Mouse (Mus musculus) cerebral cortex, adult 2 months (tissue): ENCODE data around the gene 1520401A03Rik.

ENCODE experiments used
- WGBS: fragments of 180-500 bp; shearing (Covaris S2); methylation state at CpG from one replicate; pipeline ENCODE4 v1.1.7; 2018; 5-methylcytosine and 5-hydroxymethylcytosine counted together

Gene 1520401A03Rik

DNA sequence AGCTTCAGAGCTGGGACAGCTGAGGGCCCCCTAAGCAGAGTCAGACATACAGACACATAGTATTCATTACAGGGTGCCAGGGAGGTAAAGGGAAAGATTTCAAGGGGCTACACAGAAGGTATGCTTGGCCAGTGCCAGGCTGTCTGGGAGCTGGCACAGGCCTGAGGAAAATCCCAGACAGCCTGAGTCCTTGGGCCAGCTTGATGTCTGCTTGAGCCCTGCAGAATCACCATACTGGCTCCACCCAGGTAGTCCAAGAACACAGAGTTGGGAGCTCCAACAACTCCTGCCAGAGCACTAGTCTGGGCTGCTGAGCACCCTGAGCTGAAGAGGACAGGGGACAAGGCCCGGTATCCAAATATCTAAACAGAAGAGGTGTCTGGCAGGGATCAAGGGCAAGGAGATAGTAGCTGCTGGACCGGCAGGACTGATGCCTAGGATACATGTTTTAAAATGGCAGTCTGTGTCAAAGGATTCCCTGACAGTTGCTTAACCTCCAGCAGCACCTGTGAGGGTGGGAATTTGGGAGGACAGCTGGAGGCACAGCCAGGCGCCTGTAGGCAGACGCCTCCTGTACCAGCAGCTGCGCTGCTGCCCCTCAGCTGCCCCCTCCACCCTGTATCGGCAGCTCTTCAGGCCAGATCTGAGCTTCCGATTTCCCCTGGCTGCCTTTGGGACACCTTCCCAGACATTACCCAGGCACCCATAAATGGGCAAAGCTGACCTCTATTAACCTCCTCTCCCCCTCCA, at the start of gene 1520401A03Rik:
Gene 1520401A03Rik (minus strand): TSS at position 408 of the 750 bp plus-strand sequence.
- 93% methylated on average over 7 of the region's 7 CpGs for WGBS

DNA sequence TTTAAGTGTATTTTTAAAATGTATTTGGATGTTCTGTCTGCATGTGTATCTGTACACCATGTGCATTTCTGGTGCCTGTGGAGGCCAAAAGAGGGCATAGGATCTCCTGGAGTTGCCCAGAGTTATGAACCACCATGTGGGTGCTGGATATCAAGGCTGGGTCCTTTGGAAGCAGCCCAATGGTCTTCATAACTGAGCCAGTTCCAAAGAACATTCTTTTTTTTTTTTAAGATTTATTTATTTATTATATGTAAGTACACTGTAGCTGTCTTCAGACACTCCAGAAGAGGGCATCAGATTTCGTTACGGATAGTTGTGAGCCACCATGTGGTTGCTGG, 49.6 kb upstream of the 1520401A03Rik start:
- 43% methylated on average over 2 of the region's 2 CpGs for WGBS

- 3% methylated on average over 58 of the region's 58 CpGs for WGBS
These were observed 49.0 kb upstream of the 1520401A03Rik start, which contains the start of gene Flywch1 for GRCm38 (mm10) chr17:23771284-23772218. Gene Flywch1, minus strand, starts transcription at chr17:23771602.

DNA sequence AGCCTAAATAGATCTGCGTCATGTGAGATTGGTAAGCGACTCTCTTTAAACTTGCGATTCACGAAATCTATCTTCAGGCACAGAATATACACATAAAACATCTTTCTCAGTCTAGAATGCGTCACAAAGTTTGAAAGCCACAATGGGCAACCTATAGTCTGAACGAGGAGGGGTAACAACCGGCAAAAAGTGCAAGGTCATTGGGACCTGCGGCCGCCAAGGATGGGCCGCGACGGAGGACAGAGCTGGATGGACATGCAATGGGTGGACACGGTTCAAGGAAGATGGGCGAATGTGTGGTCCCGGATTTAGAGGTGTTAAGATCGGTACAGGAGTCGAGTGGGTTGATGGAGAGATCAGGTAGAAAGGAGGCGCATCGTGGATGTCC, 48.3 kb upstream of the 1520401A03Rik start:
- WGBS, result 1% methylated on average over 19 of the region's 19 CpGs

DNA sequence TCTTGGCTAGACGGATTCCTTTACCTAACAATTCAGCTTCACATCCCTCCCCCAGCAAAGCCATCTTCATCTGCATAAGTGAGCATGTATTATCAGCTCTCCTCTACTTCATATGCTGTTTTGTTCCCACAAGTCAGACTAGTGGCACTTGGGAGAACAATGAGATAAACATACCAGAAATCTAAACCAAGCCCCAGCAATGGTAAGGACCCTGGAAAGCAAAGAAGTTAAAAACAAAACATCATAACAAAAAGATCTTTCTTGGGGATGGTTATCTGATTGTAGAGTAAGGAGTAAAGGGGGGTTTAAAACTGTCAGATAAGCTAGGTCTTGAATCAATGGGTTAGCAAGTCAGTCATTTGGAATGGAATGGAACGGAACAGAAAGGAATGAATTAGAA, 47.9 kb upstream of the 1520401A03Rik start:
- WGBS, result 21% methylated on average over 2 of the region's 2 CpGs

DNA sequence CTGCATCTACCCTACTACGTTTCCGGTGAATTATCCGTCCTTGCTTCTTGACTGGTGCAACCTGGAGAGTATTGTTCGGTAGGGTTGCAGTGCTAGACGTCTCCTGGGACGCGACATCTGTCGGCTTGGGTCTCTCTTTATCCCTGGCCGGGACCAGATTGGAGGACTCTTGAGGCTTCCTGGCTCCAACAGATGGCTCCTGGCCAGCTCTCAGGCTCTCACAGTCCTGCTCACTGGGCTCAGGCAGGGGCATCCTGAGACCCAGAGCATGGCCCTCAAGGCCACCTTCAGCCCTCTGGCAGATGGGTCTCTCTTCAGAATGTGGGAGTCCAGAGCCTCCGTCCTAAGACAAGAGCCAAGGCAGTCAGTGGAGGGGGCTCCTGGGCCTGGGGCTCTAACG, 40.4 kb upstream of the 1520401A03Rik start:
- 74% methylated on average over 11 of the region's 11 CpGs for WGBS

- WGBS, result 98% methylated on average over 3 of the region's 3 CpGs
These were observed 38.6 kb upstream of the 1520401A03Rik start for GRCm38 (mm10) chr17:23761155-23761554.

GRCm38 (mm10) chr17:23760231-23760630, 37.6 kb upstream of the 1520401A03Rik start:
- 90% methylated on average over 9 of the region's 9 CpGs for WGBS

- 64% methylated on average over 8 of the region's 8 CpGs for WGBS
These were observed 36.2 kb upstream of the 1520401A03Rik start for GRCm38 (mm10) chr17:23758801-23759200.

DNA sequence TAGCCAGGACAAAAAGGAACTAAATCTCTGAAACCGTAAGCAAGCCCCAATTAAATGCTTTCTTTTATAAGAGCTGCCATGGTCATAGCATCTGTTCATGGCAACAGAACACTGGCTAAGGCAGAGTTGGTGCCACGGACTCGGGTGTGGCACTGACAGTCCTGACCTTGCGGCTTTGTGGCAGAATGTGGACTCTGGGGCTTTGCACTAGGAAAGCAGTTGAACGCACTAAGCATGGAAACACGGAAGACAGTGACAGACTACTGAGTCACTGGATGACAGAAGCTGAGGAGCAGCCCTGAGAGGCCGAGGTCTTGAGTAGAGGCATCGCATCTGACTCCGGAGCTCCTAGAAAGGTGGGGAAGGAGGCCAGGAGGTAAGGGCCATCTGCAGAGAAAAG, 35.0 kb upstream of the 1520401A03Rik start:
- 90% methylated on average over 9 of the region's 9 CpGs for WGBS

GRCm38 (mm10) chr17:23755689-23756088, 33.1 kb upstream of the 1520401A03Rik start:
- WGBS, result 91% methylated on average over 13 of the region's 13 CpGs

GRCm38 (mm10) chr17:23749400-23750191, 27.0 kb upstream of the 1520401A03Rik start:
- WGBS, result 86% methylated on average over 11 of the region's 11 CpGs

GRCm38 (mm10) chr17:23748631-23749391, 26.2 kb upstream of the 1520401A03Rik start:
- 37% methylated on average over 10 of the region's 10 CpGs for WGBS

GRCm38 (mm10) chr17:23748026-23748425, 25.4 kb upstream of the 1520401A03Rik start:
- 44% methylated on average over 6 of the region's 6 CpGs for WGBS

DNA sequence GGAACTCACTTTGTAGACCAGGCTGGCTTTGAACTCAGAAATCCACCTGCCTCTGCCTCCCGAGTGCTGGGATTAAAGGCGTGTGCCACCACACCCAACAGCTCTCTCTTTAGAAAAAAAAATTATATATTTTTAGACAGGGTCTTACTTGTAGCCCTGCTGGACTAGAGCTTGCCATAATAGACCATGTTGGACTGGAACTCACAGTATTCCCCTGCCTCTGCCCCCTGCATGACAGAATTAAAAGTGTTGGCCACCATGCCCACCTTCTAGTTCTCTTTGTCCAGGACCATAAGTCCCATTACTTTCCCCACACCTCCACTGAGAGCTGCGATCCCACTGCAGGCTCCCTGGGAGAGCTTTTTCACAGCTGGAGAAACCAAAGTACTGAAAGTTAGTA, 24.9 kb upstream of the 1520401A03Rik start:
- WGBS, result 87% methylated on average over 3 of the region's 3 CpGs

DNA sequence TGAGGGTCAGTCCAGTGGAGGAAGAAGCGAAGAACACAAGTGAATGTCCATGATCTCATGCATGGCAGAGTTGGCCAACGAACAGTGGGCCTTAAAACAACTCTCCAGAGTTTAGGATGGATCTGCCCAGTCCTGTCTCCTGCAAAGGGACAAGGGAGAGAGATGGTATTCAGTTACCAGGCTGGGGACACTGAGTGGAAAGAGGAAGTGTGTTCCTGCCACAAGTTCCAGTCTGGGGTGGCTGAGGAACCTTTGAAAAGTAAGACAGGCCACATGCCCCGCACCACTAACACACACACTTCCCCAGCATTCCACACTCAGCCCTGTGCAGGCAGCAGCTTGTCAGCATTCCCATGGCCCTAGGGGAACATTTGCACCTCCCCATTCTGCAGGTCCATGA, 24.2 kb upstream of the 1520401A03Rik start:
- 92% methylated on average over 3 of the region's 3 CpGs for WGBS

DNA sequence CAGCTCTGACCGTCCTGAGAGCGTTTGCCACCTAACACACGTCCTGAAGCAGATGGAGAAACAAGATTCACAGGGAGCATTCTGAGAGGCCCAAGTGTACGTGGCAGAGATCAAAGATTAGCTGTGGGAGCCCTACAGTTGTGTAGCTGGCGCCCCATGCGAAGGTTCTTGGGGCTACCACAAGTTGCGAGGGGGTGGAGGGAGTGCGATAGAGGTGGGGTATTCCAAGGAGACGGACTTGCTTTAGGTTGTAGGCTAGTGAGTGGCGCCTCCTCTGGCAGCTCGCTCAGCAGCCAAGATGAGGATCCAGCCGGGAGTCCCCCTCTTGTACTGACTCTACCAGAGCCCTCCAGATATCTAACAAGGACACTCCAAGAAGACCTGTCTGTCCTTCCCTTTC, 23.7 kb upstream of the 1520401A03Rik start:
- 25% methylated on average over 12 of the region's 12 CpGs for WGBS

- WGBS, result 1% methylated on average over 43 of the region's 45 CpGs
These were observed 23.0 kb upstream of the 1520401A03Rik start, which contains the start of gene Kremen2 for GRCm38 (mm10) chr17:23745301-23746251. Gene Kremen2, minus strand, starts transcription at chr17:23745833.

GRCm38 (mm10) chr17:23744651-23745050, 22.1 kb upstream of the 1520401A03Rik start:
- WGBS, result 9% methylated on average over 14 of the region's 14 CpGs

GRCm38 (mm10) chr17:23744076-23744475, 21.5 kb upstream of the 1520401A03Rik start:
- 68% methylated on average over 8 of the region's 8 CpGs for WGBS
